Mouse (Mus musculus): ENCODE results near the gene Hsd17b14. TPM values are rescaled to one million over a fixed set of nuclear protein-coding genes. Genes with fewer than 3 reads are reported as not detected.
"Not testable (repeated sequence)": the region's sequence is repeated elsewhere in the genome, so short reads cannot be mapped to it uniquely, and the experiment has no call there.

Hsd17b14 gene
- 2.3 and 2.5 TPM in 2 replicates for polyA plus RNA-seq (2014; fragmentation: Nextera tagmentation; extraction: Ambion mirVana)

GRCm38 (mm10) chr7:45554744-45555143, at the start of gene Hsd17b14:
Hsd17b14 (plus strand) TSS chr7:45554893.
- no peaks in the 10 kb centered on the region for H3K27me3 ChIP-seq (replicated peaks; ENCODE audit: control insufficient read depth, insufficient read depth, low read length)
- H3K9ac ChIP-seq (ENCODE audit: low read length), result no peak within 1 kb of the TSS
- H3K9me3 ChIP-seq (ENCODE audit: control insufficient read depth, low read length), result no peaks in the 10 kb centered on the region
- WGBS, result 38% methylated on average over 8 of the region's 8 CpGs
- H3K27ac ChIP-seq (ENCODE audit: low read depth), result no peak within 1 kb of the TSS
- no peak within 1 kb of the TSS for H3K4me3 ChIP-seq (ENCODE audit: low read depth, low read length)
- H3K36me3 ChIP-seq (ENCODE audit: control insufficient read depth, insufficient read depth, low read length), result no peaks in the 10 kb centered on the region
- no peak for DNase-seq (ENCODE audit: low spot score)
- no peak for ATAC-seq (replicated peaks; ENCODE audit: low FRiP score, low TSS enrichment, low read depth)
- no peak within 1 kb of the TSS for H3K4me2 ChIP-seq (ENCODE audit: low read length)
- H3K4me1 ChIP-seq (replicated peaks; ENCODE audit: control insufficient read depth, insufficient read depth, low read length), result 0 out of 2 replicates have a peak, but pooled peaks cover 2% of the 10 kb centered on the region

- no peak overlapping the region for H3K4me3 ChIP-seq (ENCODE audit: low read depth, low read length)
- no peaks in the 10 kb centered on the region for H3K27me3 ChIP-seq (replicated peaks; ENCODE audit: control insufficient read depth, insufficient read depth, low read length)
- DNase-seq (ENCODE audit: low spot score) (no peak), ATAC-seq (replicated peaks; ENCODE audit: low FRiP score, low TSS enrichment, low read depth) (no peak)
- H3K36me3 ChIP-seq (ENCODE audit: control insufficient read depth, insufficient read depth, low read length), result peaks cover 40% of the 10 kb centered on the region
- no peaks in the 10 kb centered on the region for H3K9me3 ChIP-seq (ENCODE audit: control insufficient read depth, low read length)
- no peak overlapping the region for H3K27ac ChIP-seq (ENCODE audit: low read depth)
- H3K9ac ChIP-seq (ENCODE audit: low read length), result no peak overlapping the region
- WGBS, result 88% methylated on average over 6 of the region's 6 CpGs
- no peak overlapping the region for H3K4me2 ChIP-seq (ENCODE audit: low read length)
- peaks cover 15% of the 10 kb centered on the region for H3K4me1 ChIP-seq (replicated peaks; ENCODE audit: control insufficient read depth, insufficient read depth, low read length)
Measured at GRCm38 (mm10) chr7:45507583-45507982, 47.1 kb upstream of the Hsd17b14 start.

GRCm38 (mm10) chr7:45508561-45508960, 46.1 kb upstream of the Hsd17b14 start:
- H3K9ac ChIP-seq (ENCODE audit: low read length), result no peak overlapping the region
- peak overlapping the region; percentile 93 for H3K4me2 ChIP-seq (ENCODE audit: low read length)
- 79% methylated on average over 6 of the region's 6 CpGs for WGBS
- H3K27ac ChIP-seq (ENCODE audit: low read depth), result no peak overlapping the region
- DNase-seq (ENCODE audit: low spot score), result no peak
- ATAC-seq (replicated peaks; ENCODE audit: low FRiP score, low TSS enrichment, low read depth), result no peak
- no peaks in the 10 kb centered on the region for H3K27me3 ChIP-seq (replicated peaks; ENCODE audit: control insufficient read depth, insufficient read depth, low read length)
- peak overlapping the region; percentile 71; the same call in 1 of the 2 replicates for H3K4me3 ChIP-seq (ENCODE audit: low read depth, low read length)
- H3K4me1 ChIP-seq (replicated peaks; ENCODE audit: control insufficient read depth, insufficient read depth, low read length), result peaks cover 15% of the 10 kb centered on the region
- peaks cover 33% of the 10 kb centered on the region for H3K36me3 ChIP-seq (ENCODE audit: control insufficient read depth, insufficient read depth, low read length)
- no peaks in the 10 kb centered on the region for H3K9me3 ChIP-seq (ENCODE audit: control insufficient read depth, low read length)

GRCm38 (mm10) chr7:45509181-45509882, 45.4 kb upstream of the Hsd17b14 start:
- ATAC-seq (replicated peaks; ENCODE audit: low FRiP score, low TSS enrichment, low read depth), result peak; percentile 10; the same call in 1 of the 2 replicates
- Histone ChIP-seq H3K9ac (ENCODE audit: low read length) (peak overlapping the region; percentile 64), H3K27ac (ENCODE audit: low read depth) (peak overlapping the region; percentile 96), H3K36me3 (ENCODE audit: control insufficient read depth, insufficient read depth, low read length) (peaks cover 33% of the 10 kb centered on the region), H3K27me3 (replicated peaks; ENCODE audit: control insufficient read depth, insufficient read depth, low read length) (no peaks in the 10 kb centered on the region), H3K4me1 (replicated peaks; ENCODE audit: control insufficient read depth, insufficient read depth, low read length) (peaks cover 15% of the 10 kb centered on the region), H3K9me3 (ENCODE audit: control insufficient read depth, low read length) (no peaks in the 10 kb centered on the region), H3K4me3 (ENCODE audit: low read depth, low read length) (peak overlapping the region; percentile 71), H3K4me2 (ENCODE audit: low read length) (peak overlapping the region; percentile 93)
- WGBS, result 25% methylated on average over 19 of the region's 19 CpGs
- DNase-seq (ENCODE audit: low spot score), result no peak

GRCm38 (mm10) chr7:45509912-45510787, 44.5 kb upstream of the Hsd17b14 start, which contains the start of gene Nucb1:
Nucb1 (minus strand) TSS chr7:45510406.
- H3K27me3 ChIP-seq (replicated peaks; ENCODE audit: control insufficient read depth, insufficient read depth, low read length), result no peaks in the 10 kb centered on the region
- peak within 1 kb of the TSS; percentile 64 for H3K9ac ChIP-seq (ENCODE audit: low read length)
- H3K4me3 ChIP-seq (ENCODE audit: low read depth, low read length), result peak within 1 kb of the TSS; percentile 71
- DNase-seq (ENCODE audit: low spot score), result peak; percentile 99
- ATAC-seq (replicated peaks; ENCODE audit: low FRiP score, low TSS enrichment, low read depth), result peak; percentile 82
- WGBS, result under 1% methylated on average over 44 of the region's 44 CpGs
- peak within 1 kb of the TSS; percentile 93 for H3K4me2 ChIP-seq (ENCODE audit: low read length)
- peaks cover 17% of the 10 kb centered on the region for H3K4me1 ChIP-seq (replicated peaks; ENCODE audit: control insufficient read depth, insufficient read depth, low read length)
- no peaks in the 10 kb centered on the region for H3K9me3 ChIP-seq (ENCODE audit: control insufficient read depth, low read length)
- H3K36me3 ChIP-seq (ENCODE audit: control insufficient read depth, insufficient read depth, low read length), result peaks cover 29% of the 10 kb centered on the region
- peak within 1 kb of the TSS; percentile 96 for H3K27ac ChIP-seq (ENCODE audit: low read depth)

- WGBS, result 87% methylated on average over 7 of the region's 7 CpGs
- Histone ChIP-seq H3K9ac (ENCODE audit: low read length) (no peak overlapping the region), H3K4me3 (ENCODE audit: low read depth, low read length) (no peak overlapping the region), H3K36me3 (ENCODE audit: control insufficient read depth, insufficient read depth, low read length) (no peaks in the 10 kb centered on the region), H3K27me3 (replicated peaks; ENCODE audit: control insufficient read depth, insufficient read depth, low read length) (no peaks in the 10 kb centered on the region), H3K4me2 (ENCODE audit: low read length) (no peak overlapping the region), H3K27ac (ENCODE audit: low read depth) (peak overlapping the region; percentile 75), H3K4me1 (replicated peaks; ENCODE audit: control insufficient read depth, insufficient read depth, low read length) (peaks cover 8% of the 10 kb centered on the region), H3K9me3 (ENCODE audit: control insufficient read depth, low read length) (no peaks in the 10 kb centered on the region)
- no peak for DNase-seq (ENCODE audit: low spot score)
- no peak for ATAC-seq (replicated peaks; ENCODE audit: low FRiP score, low TSS enrichment, low read depth)
Measured at GRCm38 (mm10) chr7:45514411-45514810, 40.3 kb upstream of the Hsd17b14 start.

GRCm38 (mm10) chr7:45515436-45515835, 39.3 kb upstream of the Hsd17b14 start:
- ATAC-seq (replicated peaks; ENCODE audit: low FRiP score, low TSS enrichment, low read depth), result peak; percentile 41
- H3K4me2 ChIP-seq (ENCODE audit: low read length), result peak overlapping the region; percentile 36
- no peaks in the 10 kb centered on the region for H3K36me3 ChIP-seq (ENCODE audit: control insufficient read depth, insufficient read depth, low read length)
- no peak overlapping the region for H3K9ac ChIP-seq (ENCODE audit: low read length)
- peaks cover 10% of the 10 kb centered on the region for H3K4me1 ChIP-seq (replicated peaks; ENCODE audit: control insufficient read depth, insufficient read depth, low read length)
- no peaks in the 10 kb centered on the region for H3K9me3 ChIP-seq (ENCODE audit: control insufficient read depth, low read length)
- H3K4me3 ChIP-seq (ENCODE audit: low read depth, low read length), result no peak overlapping the region
- WGBS, result 22% methylated on average over 16 of the region's 16 CpGs
- no peak for DNase-seq (ENCODE audit: low spot score)
- H3K27ac ChIP-seq (ENCODE audit: low read depth), result peak overlapping the region; percentile 75
- H3K27me3 ChIP-seq (replicated peaks; ENCODE audit: control insufficient read depth, insufficient read depth, low read length), result no peaks in the 10 kb centered on the region

GRCm38 (mm10) chr7:45516846-45517245, 37.8 kb upstream of the Hsd17b14 start:
- not testable (repeated sequence) for H3K36me3 ChIP-seq (ENCODE audit: control insufficient read depth, insufficient read depth, low read length); H3K4me1 ChIP-seq (replicated peaks; ENCODE audit: control insufficient read depth, insufficient read depth, low read length); H3K27ac ChIP-seq (ENCODE audit: low read depth); ATAC-seq (replicated peaks; ENCODE audit: low FRiP score, low TSS enrichment, low read depth); H3K9ac ChIP-seq (ENCODE audit: low read length); H3K9me3 ChIP-seq (ENCODE audit: control insufficient read depth, low read length); DNase-seq (ENCODE audit: low spot score); H3K27me3 ChIP-seq (replicated peaks; ENCODE audit: control insufficient read depth, insufficient read depth, low read length); H3K4me3 ChIP-seq (ENCODE audit: low read depth, low read length); H3K4me2 ChIP-seq (ENCODE audit: low read length)
- WGBS, result 73% methylated on average over 5 of the region's 5 CpGs

Measured in intestine, embryonic 14.5 days (tissue).